Mouse (Mus musculus) ES-E14 (cell line): ENCODE measurements around the gene Rabgap1l.

Experiments used
- CHD2 ChIP-seq: IDR thresholded peaks from 2 replicates; pipeline ENCODE4 v1.6.1; 2014; ENCODE audit warnings: mild to moderate bottlenecking, low read depth, low read length, inconsistent platforms
- HCFC1 ChIP-seq: IDR thresholded peaks from 2 replicates; pipeline ENCODE4 v1.6.1; 2012; ENCODE audit warnings: low read length, inconsistent platforms, borderline replicate concordance; ENCODE audit not compliant: insufficient read depth
- ZC3H11A ChIP-seq: IDR thresholded peaks from 2 replicates; pipeline ENCODE4 v1.6.1; 2012; ENCODE audit warnings: low read depth, mild to moderate bottlenecking, inconsistent platforms, low read length, borderline replicate concordance
- ZNF384 ChIP-seq: IDR thresholded peaks from 2 replicates; pipeline ENCODE4 v1.6.1; 2012; ENCODE audit warnings: low read depth, low read length, inconsistent platforms

- TF ChIP-seq HCFC1 (no peak), ZC3H11A (no peak), ZNF384 (no peak), CHD2 (no peak)
Measured at GRCm38 (mm10) chr1:160496906-160497577, 296.0 kb downstream of the Rabgap1l start.
